Mouse (Mus musculus) gonadal fat pad, adult 2 months (tissue): ENCODE measurements around the gene Gm10271. TPM values are rescaled to one million over a fixed set of nuclear protein-coding genes. Genes with fewer than 3 reads are reported as not detected.

ENCODE experiments used
- DNase-seq: peaks from one replicate; pipeline ENCODE4 v3.0.0-alpha.2; 2012; ENCODE audit warnings: low read depth
- polyA plus RNA-seq: library from polyadenylated mRNA; depleted of rRNA; stranded (reverse); fragments of >200 nt; gene quantifications from 2 replicates; pipeline ENCODE4 v1.2.3, GENCODE M21; 2012; rRNA removed

The Gm10271 gene
- not detected in 2 replicates for polyA plus RNA-seq

DNA sequence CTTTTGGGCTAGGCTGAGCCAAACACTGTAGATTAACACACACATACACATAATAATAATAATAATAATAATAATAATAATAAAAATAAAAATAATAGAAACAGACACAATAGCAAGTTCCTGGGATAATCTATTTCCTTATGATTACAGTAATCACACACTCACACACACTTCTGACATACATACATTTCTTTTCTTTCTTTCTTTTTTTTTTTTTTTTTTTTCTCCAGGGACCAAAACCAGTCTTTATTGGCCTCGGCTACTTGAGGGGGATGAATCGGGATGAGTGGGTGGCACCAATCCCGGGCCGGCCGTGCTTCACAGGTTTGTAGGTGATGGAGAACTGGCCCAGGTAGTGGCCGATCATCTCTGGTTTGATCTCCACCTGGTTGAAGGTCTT lies at the start of gene Gm10271:
Gene Gm10271 (minus strand): TSS at position 101 of the 400 bp plus-strand sequence.
- no peak for DNase-seq

DNA sequence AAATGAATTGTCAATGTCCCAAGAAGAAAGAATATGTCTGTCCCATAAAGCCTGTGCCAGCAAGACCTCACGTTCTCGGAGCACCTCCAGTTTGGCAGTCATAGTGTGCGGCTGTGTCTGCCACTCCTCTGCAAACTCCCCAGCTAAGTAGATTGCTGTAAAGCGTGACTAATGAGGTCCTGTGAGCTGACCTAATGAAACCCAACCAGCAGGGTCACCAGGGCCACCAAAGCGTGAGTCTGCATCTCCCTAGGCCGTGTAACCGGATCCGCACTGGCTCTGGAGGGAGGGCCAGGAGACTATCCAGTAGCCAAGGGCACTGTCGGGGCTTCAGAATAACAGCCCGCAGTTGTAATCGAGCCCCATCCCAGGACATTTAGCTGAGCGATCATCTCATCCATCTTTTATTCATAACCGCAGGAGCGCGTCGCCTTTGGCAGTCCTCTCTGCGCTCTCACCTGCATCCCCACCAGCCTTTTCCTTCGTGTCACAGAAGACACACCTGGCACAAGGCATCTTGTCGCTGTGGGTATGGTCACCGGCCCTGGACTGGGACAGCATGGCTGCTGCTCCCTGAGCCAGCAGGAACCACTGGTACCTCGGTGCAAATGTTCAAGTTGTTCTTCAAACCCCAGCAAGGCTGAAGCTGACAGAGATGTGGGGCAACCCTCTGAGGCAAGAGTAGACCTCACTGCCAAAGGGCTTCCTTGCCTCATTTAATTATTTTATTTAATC lies 48.8 kb upstream of the Gm10271 start:
- no peak for DNase-seq

DNA sequence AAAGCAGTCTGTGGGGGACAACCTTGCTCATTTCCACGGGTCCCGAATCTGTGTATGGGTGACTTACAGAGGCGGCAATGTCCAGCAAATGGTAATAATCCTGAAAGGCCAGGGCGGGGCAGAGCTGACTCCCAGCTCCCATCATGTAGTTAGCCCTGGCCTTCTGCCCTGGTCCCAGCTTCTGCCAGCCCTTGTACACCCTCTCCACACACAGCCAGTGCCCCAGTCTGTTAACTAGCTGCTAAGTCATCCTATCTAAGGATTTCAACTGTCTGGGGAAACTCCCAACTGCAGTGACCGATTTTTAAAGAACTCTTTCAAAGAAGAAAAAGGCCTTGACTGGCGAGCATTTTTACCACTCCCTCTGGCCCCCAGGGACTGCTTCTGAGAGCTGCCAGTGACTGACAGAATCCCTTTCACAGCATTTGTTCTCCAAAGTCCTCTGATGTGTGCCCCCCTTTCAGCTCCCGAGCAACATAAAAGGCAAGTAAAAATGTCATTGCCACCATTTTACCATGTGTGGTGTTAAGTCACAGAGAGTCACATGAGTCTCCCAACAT lies 46.0 kb upstream of the Gm10271 start:
- DNase-seq = no peak

DNA sequence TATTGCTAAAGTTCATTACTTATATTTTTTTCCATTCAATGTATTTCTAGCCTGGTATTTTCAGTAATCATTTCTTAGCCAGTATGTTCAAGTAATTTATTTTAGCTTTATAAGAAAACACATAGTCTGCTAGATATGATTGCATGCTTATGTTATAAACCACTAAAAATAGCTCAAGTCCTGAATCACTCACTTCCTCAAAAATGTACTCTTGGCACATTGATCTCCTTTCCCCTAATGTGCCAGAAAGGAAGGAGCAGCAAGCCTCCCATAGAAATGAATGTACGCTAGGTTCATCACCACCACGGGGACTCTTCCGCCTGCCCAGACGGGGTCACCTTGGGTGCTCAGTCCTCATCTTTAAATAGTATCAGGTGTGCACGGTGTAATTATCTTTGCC lies 42.2 kb upstream of the Gm10271 start:
- DNase-seq = no peak

DNA sequence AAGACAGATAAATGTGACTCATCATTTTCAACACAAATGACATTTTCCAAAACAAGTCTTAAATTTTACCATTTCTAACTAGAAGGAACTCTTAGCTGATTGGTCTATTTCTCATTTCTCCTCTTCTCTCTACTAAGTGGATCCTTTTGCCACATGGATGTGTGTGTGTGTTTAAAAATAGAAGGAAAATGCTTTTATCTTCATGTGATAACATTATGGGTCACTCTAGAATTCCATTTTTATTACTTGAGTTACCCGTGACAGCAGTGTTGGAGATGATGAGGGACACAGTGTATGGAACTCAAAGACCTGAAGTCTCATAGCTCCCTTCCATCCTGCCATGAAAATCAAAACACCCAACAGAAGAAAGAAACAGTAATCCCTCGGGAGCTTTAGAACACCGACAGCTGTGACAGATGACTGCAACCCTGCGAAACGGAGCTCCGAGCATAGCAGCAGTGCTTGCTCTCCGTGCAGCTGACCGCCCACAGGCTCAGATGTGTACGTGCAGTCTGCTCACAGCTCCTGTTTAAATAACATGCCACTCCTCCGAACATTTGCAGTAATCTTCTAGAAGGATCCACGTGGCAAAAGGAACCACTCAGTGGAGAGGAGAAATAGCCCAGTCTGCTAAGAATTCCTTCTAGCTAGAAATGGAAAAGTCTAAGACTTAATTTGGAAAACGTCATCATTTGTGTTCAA lies 41.4 kb upstream of the Gm10271 start:
- no peak for DNase-seq

DNA sequence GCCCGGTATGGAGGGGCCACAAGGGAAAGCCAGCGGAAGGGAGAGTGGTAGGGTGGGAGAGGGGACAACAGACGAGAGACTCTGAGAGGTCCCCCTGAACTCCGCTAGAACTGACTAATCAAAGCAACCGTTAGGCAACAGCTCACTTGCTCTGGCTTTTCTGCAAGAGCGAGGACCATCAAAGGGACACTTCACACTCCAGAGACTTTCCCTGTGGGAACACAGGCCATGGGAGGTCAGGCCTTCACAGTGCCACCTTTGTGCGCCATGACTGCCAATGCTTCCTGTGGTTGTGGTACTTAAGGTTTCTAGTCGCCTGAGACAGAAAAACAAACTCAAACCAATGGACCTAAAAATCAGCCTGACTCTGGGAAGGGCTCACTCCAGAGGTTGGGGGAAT lies 38.6 kb upstream of the Gm10271 start:
- no peak for DNase-seq

DNA sequence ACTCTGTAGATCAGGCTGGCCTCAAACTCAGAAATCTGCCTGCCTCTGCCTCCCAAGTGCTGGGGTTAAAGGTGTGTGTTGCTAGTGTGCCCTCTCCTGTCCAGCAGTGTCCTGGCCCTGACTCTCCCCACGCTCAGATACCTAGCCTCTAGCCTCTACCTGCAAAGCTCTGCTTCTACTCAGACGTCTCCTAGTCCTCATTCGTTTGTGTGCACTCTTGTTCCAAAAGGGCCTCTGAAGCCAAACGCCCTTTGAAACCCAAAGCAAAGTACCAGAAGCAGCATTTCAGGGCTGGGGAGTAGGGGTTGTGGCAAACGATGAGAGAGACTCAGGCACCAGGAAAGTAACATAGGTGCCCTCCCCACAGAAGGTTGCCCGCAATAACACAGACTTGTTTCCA lies 37.3 kb upstream of the Gm10271 start:
- no peak for DNase-seq

DNA sequence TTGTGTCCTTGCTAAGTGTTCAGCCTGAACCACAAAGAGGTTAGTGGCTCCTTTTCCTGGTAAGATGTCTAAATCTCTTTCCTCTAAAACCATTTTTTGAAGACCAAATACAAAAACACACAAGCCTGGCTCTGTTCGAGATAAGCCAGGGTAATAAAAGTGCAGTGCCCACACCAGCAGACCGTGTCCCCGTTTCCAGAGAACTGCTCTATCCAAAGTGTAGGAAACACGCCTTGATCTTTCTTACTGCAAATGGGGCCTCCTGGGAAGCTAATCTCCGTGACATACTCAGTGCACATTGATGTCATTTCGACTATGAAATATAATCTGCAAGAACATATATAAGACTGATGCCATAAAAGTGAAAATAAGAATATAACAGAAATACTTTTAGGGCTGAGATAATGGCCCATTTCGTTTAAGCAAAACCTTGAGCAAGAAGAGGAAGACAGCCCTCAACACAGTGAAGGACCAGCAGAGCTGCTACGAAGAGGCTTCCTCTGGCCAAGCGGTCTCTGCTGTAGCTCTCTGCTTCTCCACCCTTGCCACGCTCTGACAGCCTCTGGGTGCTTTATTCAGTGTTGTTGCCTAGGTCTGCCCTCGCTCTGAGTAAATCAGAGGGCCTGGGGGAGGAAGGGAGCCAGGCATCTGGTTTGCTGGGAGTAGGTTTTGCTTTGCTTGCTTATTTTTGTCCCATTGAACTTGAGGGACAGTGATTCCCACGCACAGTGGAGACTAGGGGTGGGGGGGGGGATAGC lies 33.5 kb upstream of the Gm10271 start:
- no peak for DNase-seq

DNA sequence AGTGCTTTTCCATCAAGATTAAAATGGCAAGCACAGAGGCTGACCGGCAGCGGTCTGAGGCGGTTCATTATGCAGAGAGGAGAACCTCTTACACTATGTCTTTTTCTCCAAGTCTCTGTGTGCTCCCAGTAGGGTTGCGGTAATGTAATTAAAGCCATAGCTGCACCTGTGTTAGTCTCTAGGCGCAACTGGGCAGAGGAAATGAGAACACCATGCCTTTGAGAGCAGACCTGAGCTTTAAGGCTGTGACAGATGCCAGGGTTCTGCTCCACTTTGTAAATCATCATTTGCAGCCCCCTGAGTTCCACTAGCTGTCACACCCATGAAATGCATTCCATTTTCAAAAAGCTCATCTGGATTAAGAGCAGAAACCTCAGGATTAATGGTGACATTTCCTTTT lies 32.3 kb upstream of the Gm10271 start:
- no peak for DNase-seq

DNA sequence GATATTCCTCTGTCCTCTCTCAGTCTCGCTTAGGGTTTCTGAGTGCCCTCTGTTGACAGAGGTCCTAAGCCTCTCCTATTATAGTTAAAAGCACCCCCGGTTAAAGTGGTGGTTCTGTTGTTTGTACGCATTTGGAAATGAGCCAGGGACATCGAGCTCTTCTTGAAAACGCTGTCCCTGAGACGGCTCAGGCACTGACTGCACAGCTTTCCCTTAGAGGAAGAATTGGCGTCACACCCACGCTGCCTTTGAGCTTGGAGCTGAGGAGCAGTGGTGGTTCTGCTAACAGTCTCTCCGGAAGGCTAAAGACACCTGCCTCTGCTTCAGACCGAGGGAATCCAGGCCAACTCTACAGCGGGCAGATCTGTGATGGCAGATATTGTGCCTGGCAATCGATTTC lies 28.6 kb upstream of the Gm10271 start:
- no peak for DNase-seq

DNA sequence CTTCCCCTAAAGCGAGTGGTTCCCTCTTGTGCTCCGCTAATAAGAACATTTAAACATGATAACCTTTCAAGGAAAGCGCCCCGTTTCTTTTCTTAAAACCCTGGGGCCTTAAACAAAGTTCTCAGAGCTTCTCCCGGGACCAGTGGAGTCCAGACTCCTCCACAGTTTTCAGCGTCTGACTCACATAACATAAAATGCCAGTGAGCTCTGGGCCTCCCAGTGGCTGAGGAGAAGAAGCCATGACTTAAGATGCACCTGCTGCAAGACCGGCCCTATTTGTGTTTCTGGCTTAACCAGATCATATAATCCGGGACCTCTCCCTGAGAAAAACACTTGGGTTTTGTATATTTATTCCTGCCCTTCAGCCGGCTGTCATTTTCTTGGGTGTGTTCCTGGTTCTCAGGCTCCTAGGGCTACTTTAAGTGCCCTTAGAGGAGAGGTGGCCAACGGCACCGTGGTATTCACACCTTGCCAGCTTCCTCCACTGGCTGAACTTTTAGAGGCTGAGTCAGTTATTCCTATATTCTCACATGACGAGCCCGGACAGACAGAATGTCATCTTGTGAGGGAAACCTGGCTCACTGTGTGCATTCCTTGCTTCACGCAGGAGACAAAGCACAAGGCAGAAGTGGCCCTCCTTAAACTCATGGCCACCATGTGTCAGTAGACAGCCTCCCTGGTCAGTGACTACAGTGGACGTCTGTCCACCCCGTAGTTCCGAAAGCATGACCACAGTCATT lies 26.5 kb upstream of the Gm10271 start:
- no peak for DNase-seq

DNA sequence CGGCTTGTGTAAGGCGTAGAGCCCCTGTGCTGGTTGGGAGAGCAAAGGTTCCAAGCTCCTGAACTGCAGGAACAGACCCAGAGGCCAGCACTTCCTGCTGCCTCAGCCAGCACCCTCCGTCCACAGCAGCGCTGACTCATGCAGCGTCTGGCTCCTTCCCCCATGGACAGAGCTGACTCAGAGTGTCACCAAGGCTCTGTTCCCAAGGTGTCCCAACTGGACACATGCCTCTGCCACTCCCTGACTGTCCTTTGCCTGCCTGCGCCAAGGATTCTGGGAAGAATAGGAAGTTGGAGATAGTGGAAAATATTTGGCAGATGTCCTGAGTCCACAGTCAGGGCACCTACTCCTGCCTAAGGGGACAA lies 23.8 kb upstream of the Gm10271 start:
- no peak for DNase-seq

DNA sequence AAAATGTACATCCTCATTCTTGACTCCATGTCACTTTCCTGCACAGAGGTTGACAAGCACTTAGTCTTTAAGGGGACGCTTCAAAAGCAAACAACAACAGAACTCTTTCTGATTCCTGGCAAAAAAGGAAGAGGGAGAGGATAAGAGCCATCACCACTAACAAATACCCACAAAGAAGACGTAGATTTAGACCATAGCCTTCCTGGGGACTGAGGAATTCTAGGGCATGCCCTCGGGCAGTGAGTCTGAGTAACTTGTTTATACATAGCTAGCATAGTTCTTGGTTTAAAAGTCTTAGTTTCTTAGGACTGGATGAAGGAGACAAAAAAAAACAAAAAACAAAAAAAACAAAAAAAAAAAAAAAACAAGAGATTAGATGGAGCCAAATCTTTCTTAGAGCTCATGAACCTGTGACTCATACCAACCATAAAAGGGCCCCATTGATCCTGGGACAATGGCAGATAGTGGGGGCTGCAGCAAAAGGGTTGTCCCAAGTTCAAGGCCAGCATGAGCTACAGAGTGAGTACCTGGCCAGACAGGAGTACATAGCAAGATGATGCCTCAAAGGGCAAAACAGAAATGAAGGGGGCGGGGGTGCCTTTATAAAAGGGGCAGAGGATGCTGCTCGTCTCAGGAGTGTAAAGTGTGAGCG lies 23.3 kb upstream of the Gm10271 start:
- DNase-seq = no peak

DNA sequence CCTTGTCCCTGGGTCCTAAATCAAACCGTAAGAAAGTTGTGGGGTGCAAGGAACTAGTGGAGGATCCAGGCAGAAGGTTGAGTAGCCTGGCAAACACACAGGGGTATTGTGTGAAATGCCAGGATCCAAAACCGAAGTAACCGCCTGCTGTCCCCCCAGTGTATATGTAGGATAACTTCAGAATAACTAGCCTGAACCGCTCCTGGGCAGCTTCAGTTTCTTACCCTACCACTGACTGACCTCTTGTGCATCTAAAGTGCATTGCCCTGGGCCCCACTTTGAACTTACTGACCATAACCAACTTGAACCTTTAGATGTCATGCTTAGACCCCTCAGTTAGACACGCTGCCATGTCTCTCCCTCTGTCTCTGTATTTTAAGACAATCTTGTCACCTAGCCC lies 22.8 kb upstream of the Gm10271 start:
- no peak for DNase-seq

DNA sequence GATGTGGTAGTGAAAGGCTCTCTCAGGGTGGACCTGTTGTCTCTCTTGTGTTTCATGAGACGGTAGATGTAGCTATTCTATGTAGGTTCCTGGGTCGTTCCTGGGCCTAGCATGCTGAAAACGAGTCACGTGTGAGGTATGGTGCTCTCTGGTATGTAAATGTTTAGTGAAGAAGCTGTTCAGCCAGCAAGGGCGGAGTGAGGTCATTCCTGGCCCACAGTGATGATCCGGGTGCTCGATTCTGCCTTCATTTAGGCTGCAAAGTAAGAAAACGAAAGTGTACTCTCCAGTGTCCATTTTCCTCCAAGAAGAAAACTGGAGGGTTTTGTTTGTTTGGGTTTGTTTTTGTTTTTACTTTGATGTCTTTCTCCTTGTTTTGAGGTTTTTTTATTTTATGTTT lies 21.6 kb upstream of the Gm10271 start:
- DNase-seq = no peak

DNA sequence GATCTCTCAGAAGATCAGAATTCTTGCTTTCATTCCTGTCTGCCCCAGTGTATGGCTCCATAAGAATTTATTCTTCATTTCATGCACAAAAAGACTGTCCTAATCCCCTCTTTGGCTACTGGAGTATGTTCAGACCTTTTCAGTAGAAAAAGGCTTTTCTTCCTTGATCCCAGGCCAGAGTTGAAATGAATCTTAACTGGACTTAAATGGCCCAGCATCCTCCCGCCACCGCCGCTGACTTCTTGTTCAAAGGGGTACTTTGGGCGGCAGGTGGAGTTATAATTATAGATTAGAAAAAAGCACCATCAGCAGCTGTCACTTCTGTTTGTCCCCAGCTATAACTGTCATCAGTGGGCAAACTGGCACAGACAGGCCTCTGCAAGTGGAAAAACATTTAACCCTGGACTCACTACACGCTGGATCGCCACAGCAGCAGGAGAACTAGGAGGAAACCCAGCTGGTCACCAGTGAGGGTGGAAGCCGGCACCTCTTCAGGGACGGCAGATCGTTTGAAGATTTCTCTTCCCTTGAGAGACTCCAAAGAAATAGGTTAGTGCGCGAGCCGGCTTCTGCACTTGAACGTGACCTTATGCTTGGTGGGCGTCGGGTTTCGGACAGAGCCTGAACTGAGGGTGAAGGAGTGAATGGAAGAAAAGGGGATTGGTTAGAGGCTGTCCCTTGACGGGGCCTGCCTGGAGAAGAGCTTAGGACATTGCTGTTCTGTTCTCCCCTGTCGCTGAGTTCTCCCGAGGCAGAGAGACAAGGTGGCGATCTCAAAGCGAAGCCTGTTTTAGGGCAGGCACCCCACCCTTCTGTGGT lies 14.1 kb upstream of the Gm10271 start, which contains the start of gene Best3:
Gene Best3 (plus strand): TSS at position 51 of the 819 bp plus-strand sequence.
- no peak for DNase-seq

DNA sequence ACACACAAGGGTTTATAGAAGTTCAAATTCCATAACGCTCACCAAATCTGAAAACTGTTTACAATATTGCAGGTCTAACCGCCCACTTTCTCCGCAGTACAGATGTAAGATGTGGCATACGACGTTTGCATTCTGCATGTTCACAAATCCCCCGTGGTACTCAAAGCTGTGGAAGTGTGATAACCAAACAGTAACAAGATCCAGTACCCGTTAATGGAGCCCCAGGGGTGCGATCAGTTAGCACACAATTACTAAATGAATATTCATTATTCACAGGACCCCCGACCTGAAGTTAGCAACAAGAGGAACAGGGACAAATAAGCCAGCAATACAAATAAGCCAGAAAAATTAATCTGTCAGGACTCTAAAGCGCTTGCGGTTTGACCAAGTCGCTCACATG lies 12.4 kb upstream of the Gm10271 start:
- no peak for DNase-seq

DNA sequence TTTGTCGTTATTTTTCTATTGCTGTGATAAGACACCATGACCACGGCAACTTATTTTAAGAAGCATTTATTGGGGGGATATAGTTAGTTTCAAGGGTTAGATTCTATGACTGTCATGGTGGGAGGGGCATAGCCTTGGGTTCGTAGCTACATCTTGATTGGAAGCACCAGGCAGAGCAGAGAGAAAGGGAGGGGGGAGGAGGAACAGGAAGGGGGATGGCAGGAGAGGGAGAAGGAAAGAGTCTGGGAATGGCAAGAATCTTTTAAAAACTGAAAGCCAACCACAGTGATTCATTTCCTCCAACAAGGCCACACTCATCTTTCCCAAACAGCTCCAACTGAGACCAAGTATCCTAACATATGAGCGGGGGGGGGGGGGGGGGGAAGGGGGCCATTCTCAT lies 10.1 kb upstream of the Gm10271 start:
- no peak for DNase-seq

DNA sequence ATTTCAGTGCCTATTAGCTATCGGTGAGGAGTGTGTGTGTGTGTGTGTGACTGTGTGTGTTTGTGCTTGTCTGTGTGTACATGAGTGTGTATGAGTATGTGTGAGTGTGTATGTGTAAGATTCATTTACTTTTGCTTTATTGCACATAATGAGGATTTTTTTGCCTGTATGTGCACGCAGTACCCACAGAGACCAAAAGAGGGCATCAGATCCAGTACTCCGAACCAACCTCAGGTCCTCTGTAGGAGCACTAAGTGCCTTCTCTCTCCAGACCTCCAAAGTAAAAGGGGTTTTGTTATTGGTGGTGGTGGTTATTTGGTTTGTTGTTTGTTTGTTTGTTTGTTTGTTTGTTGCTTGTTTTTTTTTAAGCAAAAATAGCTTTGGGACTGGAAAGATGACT lies 8.5 kb upstream of the Gm10271 start:
- DNase-seq = no peak

DNA sequence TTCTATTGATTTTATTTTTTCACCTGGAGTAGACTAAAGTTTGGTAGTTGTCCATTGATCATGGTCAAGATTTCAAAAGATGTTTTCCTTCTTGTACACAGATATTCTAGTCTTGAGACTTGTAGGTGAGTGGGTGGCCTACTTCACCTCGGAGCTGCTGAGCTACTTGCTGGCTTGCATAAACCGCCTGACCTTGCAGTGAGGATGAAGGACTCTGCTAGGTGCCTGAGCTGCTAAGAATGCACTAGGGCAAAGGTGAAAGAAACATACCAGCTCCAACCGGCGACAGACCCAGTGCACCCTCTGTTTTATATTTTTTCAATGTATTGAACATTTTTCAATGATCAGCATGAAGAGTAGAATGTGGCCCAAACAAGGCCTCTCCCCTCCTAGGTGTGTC lies 7.9 kb upstream of the Gm10271 start:
- DNase-seq = no peak
